9 mouse cellular contexts compared by ENCODE assay signal in genomic region chr4:149888736-149889470, GRCm38 (mm10).
DNase-seq lines count a peak whose midpoint lies in the region; ATAC-seq and TF ChIP-seq lines count a peak whose summit lies in the region.
"Had no signal": no experiment of that assay in that cellular context is flagged by ENCODE, and none has a peak within 500 bp of the region (broad histone marks: within the 10 kb centered on the region; RNA-seq: fewer than 3 reads in every experiment).

No protein-coding gene starts in this region.

- H3K9me3 ChIP-seq in forebrain, embryonic 10.5 days = no peaks in the 10 kb centered on the region
- no peaks in the 10 kb centered on the region for H3K9me3 ChIP-seq in forebrain, embryonic 14.5 days (replicated peaks; ENCODE audit: control insufficient read depth, low read length)
- H3K9me3 ChIP-seq: liver, embryonic 13.5 days had no signal

- WGBS in forebrain, embryonic 10.5 days = 87% methylated on average over 20 of the region's 20 CpGs
- WGBS in forebrain, embryonic 14.5 days = 86% methylated on average over 20 of the region's 20 CpGs

- DNase-seq in forebrain, embryonic 10.5 days (ENCODE audit: extremely low spot score, low spot score) = no peak
- DNase-seq in forebrain, embryonic 14.5 days (ENCODE audit: low spot score) = no peak
- peak; percentile 40 for DNase-seq in kidney, adult 9 months
- DNase-seq in lung, postnatal 36 days = peak; percentile 68
- no peak for DNase-seq in spleen, adult 12 weeks (ENCODE audit: low spot score)
- no peak for DNase-seq in left cerebral cortex, adult 2 months (ENCODE audit: extremely low spot score in 1 of 2, low spot score in 2 of 2)
- no peak for DNase-seq in layer of hippocampus, adult 9-10 months (ENCODE audit: low spot score)
- DNase-seq: liver, embryonic 13.5 days had no signal

- TF ChIP-seq CTCF in left cerebral cortex, adult 2 months (IDR thresholded peaks at IDR 0.05) = no peak

- H3K9ac ChIP-seq in forebrain, embryonic 14.5 days (ENCODE audit: low read length) = no peak overlapping the region
- H3K9ac ChIP-seq: liver, embryonic 13.5 days had no signal

- H3K4me2 ChIP-seq in forebrain, embryonic 14.5 days (ENCODE audit: low read length) = no peak overlapping the region
- H3K4me2 ChIP-seq: liver, embryonic 13.5 days had no signal

- H3K4me1 ChIP-seq in forebrain, embryonic 10.5 days = peaks cover 62% of the 10 kb centered on the region
- H3K4me1 ChIP-seq in forebrain, embryonic 14.5 days (ENCODE audit: control insufficient read depth, insufficient read depth, low read length) = peaks cover 9% of the 10 kb centered on the region
- H3K4me1 ChIP-seq: liver, embryonic 13.5 days had no signal

- H3K4me3 ChIP-seq in forebrain, embryonic 10.5 days = no peak overlapping the region
- no peak overlapping the region for H3K4me3 ChIP-seq in forebrain, embryonic 14.5 days (ENCODE audit: low read depth, low read length)
- no peak overlapping the region for H3K4me3 ChIP-seq in left cerebral cortex, adult 2 months
- H3K4me3 ChIP-seq: liver, embryonic 13.5 days had no signal

- intact Hi-C loops in left cerebral cortex, adult 2 months (cut with DNase I) = no loop called here

- H3K27me3 ChIP-seq in forebrain, embryonic 10.5 days (ENCODE audit: poor library complexity, severe bottlenecking) = no peaks in the 10 kb centered on the region
- no peaks in the 10 kb centered on the region for H3K27me3 ChIP-seq in forebrain, embryonic 14.5 days (replicated peaks; ENCODE audit: control insufficient read depth, insufficient read depth, low read length)

- H3K36me3 ChIP-seq in forebrain, embryonic 10.5 days (replicated peaks) = no peaks in the 10 kb centered on the region
- H3K36me3 ChIP-seq in forebrain, embryonic 14.5 days (ENCODE audit: control insufficient read depth, insufficient read depth, low read length) = no peaks in the 10 kb centered on the region
- H3K36me3 ChIP-seq: liver, embryonic 13.5 days had no signal

- no peak for ATAC-seq in forebrain, embryonic 14.5 days
- ATAC-seq in CD4-positive, CD25-positive, alpha-beta regulatory T cell, adult 4 months = peak; percentile 66

- H3K27ac ChIP-seq in forebrain, embryonic 10.5 days = peak overlapping the region; percentile 83; the same call in 1 of the 2 replicates
- H3K27ac ChIP-seq in forebrain, embryonic 14.5 days (ENCODE audit: low read depth, low read length) = no peak overlapping the region
- no peak overlapping the region for H3K27ac ChIP-seq in left cerebral cortex, adult 2 months
- H3K27ac ChIP-seq: liver, embryonic 13.5 days had no signal

Comparison
In these comparisons a context has a peak if more than half of its experiments do, and no peak if none do; other contexts are left out.
1. DNase-seq: peak in kidney, adult 9 months (single experiment) and lung, postnatal 36 days (single experiment); none in forebrain, embryonic 10.5 days (single experiment), forebrain, embryonic 14.5 days (single experiment), spleen, adult 12 weeks (single experiment), left cerebral cortex, adult 2 months (0 of 2) and layer of hippocampus, adult 9-10 months (single experiment).